35 mouse cellular contexts compared by ENCODE assay signal in the genomic region with DNA sequence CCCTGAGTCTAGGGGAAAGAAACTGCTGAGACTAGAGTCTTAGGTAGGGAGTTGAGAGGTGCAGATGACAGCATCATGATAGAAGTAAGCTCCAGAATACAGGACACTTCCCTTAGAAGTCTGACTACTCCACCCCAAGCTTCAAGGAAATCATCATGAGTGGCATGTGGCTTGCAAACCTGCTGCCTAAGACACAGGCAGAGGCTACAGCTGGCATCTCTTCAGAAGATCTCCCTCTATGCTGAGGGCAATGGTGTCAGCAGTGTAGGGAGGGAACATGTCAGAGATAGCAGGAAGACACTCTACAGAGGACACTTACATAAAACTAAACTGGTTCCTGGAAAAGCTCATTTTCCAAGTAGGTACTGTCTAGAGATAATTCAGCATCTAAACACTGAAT. TPM values are rescaled to one million over a fixed set of nuclear protein-coding genes. Genes with fewer than 3 reads are reported as not detected.
"Had no signal": no experiment of that assay in that cellular context is flagged by ENCODE, and none has a peak within 500 bp of the region (broad histone marks: within the 10 kb centered on the region; RNA-seq: fewer than 3 reads in every experiment).

No protein-coding gene starts in this region.

- H3K4me1 ChIP-seq: limb, embryonic 10.5 days; limb, embryonic 12.5 days; limb, embryonic 13.5 days; limb, embryonic 15.5 days; liver, embryonic 12.5 days; liver, embryonic 13.5 days; liver, embryonic 15.5 days; lung, embryonic 15.5 days; midbrain, embryonic 12.5 days; midbrain, embryonic 13.5 days; midbrain, embryonic 15.5 days; neural tube, embryonic 12.5 days had no signal

- H3K9me3 ChIP-seq: limb, embryonic 10.5 days; limb, embryonic 12.5 days; limb, embryonic 13.5 days; limb, embryonic 15.5 days; liver, embryonic 13.5 days; liver, embryonic 15.5 days; lung, embryonic 15.5 days; megakaryocyte, embryonic 14.5 days; midbrain, embryonic 12.5 days; midbrain, embryonic 13.5 days; midbrain, embryonic 15.5 days; neural tube, embryonic 12.5 days had no signal

- ATAC-seq: liver, embryonic 12.5 days; liver, postnatal 0 days; lung, postnatal 0 days; midbrain, embryonic 13.5 days; midbrain, embryonic 15.5 days; midbrain, embryonic 16.5 days had no signal

- H3K36me3 ChIP-seq: limb, embryonic 10.5 days; limb, embryonic 12.5 days; limb, embryonic 13.5 days; limb, embryonic 15.5 days; liver, embryonic 12.5 days; liver, embryonic 13.5 days; liver, embryonic 15.5 days; lung, embryonic 15.5 days; midbrain, embryonic 12.5 days; midbrain, embryonic 13.5 days; midbrain, embryonic 15.5 days; neural tube, embryonic 12.5 days had no signal

- H3K9ac ChIP-seq: limb, embryonic 12.5 days; limb, embryonic 13.5 days; limb, embryonic 15.5 days; liver, embryonic 12.5 days; liver, embryonic 13.5 days; liver, embryonic 14.5 days; liver, embryonic 15.5 days; liver, postnatal 0 days; lung, embryonic 14.5 days; lung, embryonic 15.5 days; midbrain, embryonic 12.5 days; midbrain, embryonic 13.5 days; midbrain, embryonic 15.5 days; neural tube, embryonic 12.5 days had no signal

- DNase-seq: left cerebral cortex, postnatal 4 days; liver; liver, embryonic 13.5 days; liver, postnatal 0 days; lung, adult 18-20 months; lung, adult 2 months; lung, embryonic 14.5 days; lung, postnatal 10 days; lung, postnatal 14 days; lung, postnatal 36 days; lung, postnatal 4 days; midbrain, embryonic 14.5 days had no signal

- H3K4me2 ChIP-seq: limb, embryonic 12.5 days; limb, embryonic 13.5 days; limb, embryonic 15.5 days; liver, embryonic 11.5 days; liver, embryonic 12.5 days; liver, embryonic 13.5 days; liver, embryonic 15.5 days; lung, embryonic 14.5 days; lung, embryonic 15.5 days; midbrain, embryonic 12.5 days; midbrain, embryonic 13.5 days; midbrain, embryonic 15.5 days; neural tube, embryonic 12.5 days had no signal

- H3K4me3 ChIP-seq: left cerebral cortex, adult 2 months; limb, embryonic 10.5 days; limb, embryonic 12.5 days; limb, embryonic 13.5 days; limb, embryonic 15.5 days; liver, embryonic 12.5 days; liver, embryonic 13.5 days; liver, embryonic 15.5 days; lung, embryonic 15.5 days; megakaryocyte, embryonic 14.5 days; midbrain, embryonic 12.5 days; midbrain, embryonic 13.5 days; midbrain, embryonic 15.5 days; myocyte; neural tube, embryonic 12.5 days had no signal

- H3K27ac ChIP-seq: left cerebral cortex, adult 2 months; limb, embryonic 10.5 days; limb, embryonic 12.5 days; limb, embryonic 13.5 days; limb, embryonic 15.5 days; liver, embryonic 12.5 days; liver, embryonic 13.5 days; liver, embryonic 14.5 days; liver, embryonic 15.5 days; lung, embryonic 15.5 days; macrophage; midbrain, embryonic 12.5 days; midbrain, embryonic 13.5 days; midbrain, embryonic 15.5 days; neural tube, embryonic 12.5 days had no signal

- H3K27me3 ChIP-seq: limb, embryonic 12.5 days; limb, embryonic 13.5 days; limb, embryonic 15.5 days; liver, embryonic 12.5 days; liver, embryonic 13.5 days; liver, embryonic 15.5 days; lung, embryonic 15.5 days; megakaryocyte, embryonic 14.5 days; midbrain, embryonic 12.5 days; midbrain, embryonic 13.5 days; midbrain, embryonic 15.5 days; neural tube, embryonic 12.5 days had no signal

RNA-seq across cellular contexts. Expression of a gene that starts 27.1 kb away (rescaled TPM):
- polyA plus RNA-seq: limb, embryonic 10.5 days; limb, embryonic 11.5 days; limb, embryonic 12.5 days; liver, embryonic 11.5 days; liver, embryonic 12.5 days; lung, embryonic 14.5 days; lung, embryonic 16.5 days; lung, postnatal 0 days; macrophage; midbrain, embryonic 12.5 days; midbrain, embryonic 13.5 days; midbrain, embryonic 14.5 days; midbrain, embryonic 15.5 days; midbrain, embryonic 16.5 days; midbrain, postnatal 0 days; myocyte; neural tube, embryonic 11.5 days; neural tube, embryonic 12.5 days had no signal
